Mouse (Mus musculus): ENCODE data around the gene Prpf6. TPM values are rescaled to one million over a fixed set of nuclear protein-coding genes. Genes with fewer than 3 reads are reported as not detected.
A peak's percentile ranks its signal among the peaks of the same experiment; 100 is the strongest.

The Prpf6 gene
- total and polyA plus RNA-seq, 3 experiments = 58.7 to 69.4 TPM; not detected in 1

DNA sequence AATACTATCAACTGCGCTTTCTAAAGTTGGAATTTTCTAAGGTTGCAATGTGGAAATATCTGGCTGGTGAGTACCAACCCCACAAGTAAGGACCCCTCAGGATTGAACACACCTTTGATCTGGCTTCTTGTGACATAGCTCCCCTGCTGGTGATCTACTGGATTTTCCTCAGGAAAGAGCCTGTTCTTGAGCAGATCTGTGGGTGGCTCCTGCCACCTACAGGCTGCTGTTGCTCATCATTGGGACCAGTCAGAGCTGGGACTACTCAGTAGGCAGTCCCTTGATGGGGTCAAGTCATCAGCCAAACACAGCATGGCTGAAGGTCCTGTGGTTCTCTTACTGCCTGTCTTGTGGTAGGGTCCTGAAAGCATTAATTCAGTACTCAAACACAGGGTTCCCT, 87.1 kb downstream of the Prpf6 start (continued):
- TF ChIP-seq UBTF (IDR thresholded peaks at IDR 0.05; ENCODE audit: borderline replicate concordance, insufficient read depth, low read depth, low read length) (no peak), GATA1 (IDR thresholded peaks at IDR 0.05; ENCODE audit: low read depth, low read length) (no peak), POLR2AphosphoS5 (IDR thresholded peaks at IDR 0.05; ENCODE audit: borderline replicate concordance, low read depth, low read length) (no peak), MXI1 (IDR thresholded peaks at IDR 0.05; ENCODE audit: low read depth, low read length) (no peak), NRF1 (IDR thresholded peaks at IDR 0.05; ENCODE audit: insufficient read depth, low read depth, low read length, poor library complexity, severe bottlenecking) (no peak), SIN3A (IDR thresholded peaks at IDR 0.05; ENCODE audit: low read length) (0 out of 2 replicates have a peak, but pooled peaks have one; percentile 48), NELFE (IDR thresholded peaks at IDR 0.05; ENCODE audit: low read depth, low read length) (no peak)

DNA sequence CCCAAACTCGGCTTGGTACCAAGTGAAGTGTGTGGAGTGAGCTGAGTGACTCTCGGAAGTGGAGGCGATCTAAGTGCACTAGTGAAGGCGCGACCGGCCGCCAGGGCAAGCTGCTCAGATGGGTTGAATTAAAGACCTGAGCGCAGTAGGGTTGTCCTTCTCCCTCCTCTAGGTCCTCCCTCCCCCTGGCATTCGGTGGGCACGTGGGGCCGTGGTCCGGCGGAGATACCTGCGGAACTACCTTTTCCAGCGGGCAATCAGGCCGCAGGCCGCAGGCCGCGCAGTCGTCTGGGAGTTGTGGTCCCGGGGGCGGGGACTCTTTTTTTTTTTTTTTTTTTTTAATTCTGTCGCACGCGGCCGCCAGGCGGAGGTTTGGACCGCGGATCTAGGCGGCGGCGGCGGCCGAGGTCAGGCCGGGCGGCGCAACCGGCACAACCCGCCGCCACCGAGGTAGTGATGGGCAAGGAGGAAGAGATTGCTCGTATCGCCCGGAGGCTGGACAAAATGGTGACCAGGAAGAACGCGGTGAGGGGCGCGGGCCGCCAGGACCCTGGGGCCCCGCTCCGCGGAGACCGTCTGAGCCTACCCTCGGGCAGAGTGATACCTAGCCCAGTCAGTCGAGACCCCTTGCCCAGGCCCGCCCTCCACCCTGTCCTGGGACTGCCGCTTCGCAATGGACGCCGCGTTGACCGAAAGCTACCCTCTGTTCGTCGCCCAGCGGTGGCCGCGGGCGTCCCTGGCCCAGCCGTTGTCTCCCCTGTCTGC, 88.5 kb downstream of the Prpf6 start, which contains the start of gene Tcea2:
TSS of gene Tcea2 (plus strand) at position 360 of the 765 bp plus-strand sequence.
- DNase-seq (ENCODE audit: low read depth, low spot score) = peak; percentile 83
- Histone ChIP-seq H3K4me1 (ENCODE audit: control insufficient read depth in 1 of 2, insufficient read depth in 2 of 2, low read length in 2 of 2) (peaks cover 3 to 32% of the 10 kb centered on the region in 2 experiments), H3K27me3 (ENCODE audit: control insufficient read depth in 1 of 2, insufficient read depth in 2 of 2, low read length in 2 of 2) (no peaks in the 10 kb centered on the region), H3K79me2 (ENCODE audit: control insufficient read depth, insufficient read depth, low read length, poor library complexity) (peaks cover 6% of the 10 kb centered on the region; the same call in 1 of the 2 replicates), H3K4me3 (ENCODE audit: control insufficient read depth in 1 of 2, insufficient read depth in 1 of 2, low read depth in 2 of 2, low read length in 2 of 2) (peak within 1 kb of the TSS; percentile 60 to 72), H3K27ac (ENCODE audit: control insufficient read depth, low read depth, low read length) (peak within 1 kb of the TSS; percentile 55), H3K9me3 (replicated peaks; ENCODE audit: insufficient read depth, low read length) (no peaks in the 10 kb centered on the region), H3K36me3 (ENCODE audit: control insufficient read depth in 1 of 2, insufficient read depth in 2 of 2, low read length in 2 of 2) (peaks cover 0 to 19% of the 10 kb centered on the region in 2 experiments; a peak in 2 of 4 replicates), H3K9ac (ENCODE audit: control insufficient read depth, low read depth, low read length, poor library complexity, severe bottlenecking) (peak within 1 kb of the TSS; percentile 85)
- TF ChIP-seq JUND (IDR thresholded peaks at IDR 0.05; ENCODE audit: low read depth, low read length) = no peak
- 0 out of 2 replicates have a peak, but pooled peaks have one; percentile 39 for TF ChIP-seq BHLHE40 (IDR thresholded peaks at IDR 0.05; ENCODE audit: borderline replicate concordance, low read depth, low read length)
- no peak for TF ChIP-seq ZC3H11A (IDR thresholded peaks at IDR 0.05; ENCODE audit: low read depth, low read length)
- TF ChIP-seq EP300 (IDR thresholded peaks at IDR 0.05; ENCODE audit: low read depth in 1 of 2, low read length in 2 of 2) = no peak
- TF ChIP-seq ETS1 (IDR thresholded peaks at IDR 0.05; ENCODE audit: low read depth, low read length) = peak; percentile 63; the same call in 1 of the 2 replicates
- TF ChIP-seq USF2 (IDR thresholded peaks at IDR 0.05; ENCODE audit: borderline replicate concordance in 1 of 2, insufficient read depth in 1 of 2, low read depth in 1 of 2, low read length in 2 of 2) = no peak
- peak; percentile 99 for TF ChIP-seq ZNF384 (IDR thresholded peaks at IDR 0.05; ENCODE audit: low read depth, low read length)
- TF ChIP-seq UBTF (IDR thresholded peaks at IDR 0.05; ENCODE audit: borderline replicate concordance, insufficient read depth, low read depth, low read length) = no peak
- peak; percentile 80; the same call in 1 of the 2 replicates for TF ChIP-seq ZKSCAN1 (IDR thresholded peaks at IDR 0.05; ENCODE audit: low read depth, low read length)
- TF ChIP-seq CHD1 (IDR thresholded peaks at IDR 0.05; ENCODE audit: low read depth, low read length) = no peak
- TF ChIP-seq MEF2A (IDR thresholded peaks at IDR 0.05; ENCODE audit: extremely low read depth, insufficient replicate concordance, low read depth, low read length, poor library complexity, severe bottlenecking) = no peak
- TF ChIP-seq GATA1 (IDR thresholded peaks at IDR 0.05; ENCODE audit: low read depth, low read length) = no peak
- TF ChIP-seq SIN3A (IDR thresholded peaks at IDR 0.05; ENCODE audit: low read length) = peak; percentile 92
- TF ChIP-seq TAL1 (IDR thresholded peaks at IDR 0.05; ENCODE audit: low read length) = no peak
- no peak for TF ChIP-seq RCOR1 (IDR thresholded peaks at IDR 0.05; ENCODE audit: low read depth, low read length)
- TF ChIP-seq HCFC1 (IDR thresholded peaks at IDR 0.05; ENCODE audit: low read depth, low read length) = peak; percentile 95
- TF ChIP-seq MXI1 (IDR thresholded peaks at IDR 0.05; ENCODE audit: low read depth, low read length) = peak; percentile 93
- no peak for TF ChIP-seq POLR2AphosphoS5 (IDR thresholded peaks at IDR 0.05; ENCODE audit: borderline replicate concordance, low read depth, low read length)
- TF ChIP-seq TCF12 (IDR thresholded peaks at IDR 0.05; ENCODE audit: low read depth, low read length) = peak; percentile 71
- no peak for TF ChIP-seq MYB (IDR thresholded peaks at IDR 0.05; ENCODE audit: low read depth, low read length)
- TF ChIP-seq POLR2AphosphoS2 (IDR thresholded peaks at IDR 0.05; ENCODE audit: low read length) = no peak
- TF ChIP-seq ELF1 (IDR thresholded peaks at IDR 0.05; ENCODE audit: low read depth, low read length) = peak; percentile 51; the same call in 1 of the 2 replicates
- peak; percentile 79 for TF ChIP-seq USF1 (IDR thresholded peaks at IDR 0.05; ENCODE audit: low read depth, low read length)
- no peak; the same call in 1 of the 2 replicates for TF ChIP-seq TBP (IDR thresholded peaks at IDR 0.05; ENCODE audit: low read depth, low read length)
- TF ChIP-seq SMC3 (IDR thresholded peaks at IDR 0.05; ENCODE audit: low read depth, low read length) = peak; percentile 28; the same call in 1 of the 2 replicates
- TF ChIP-seq MAX (IDR thresholded peaks at IDR 0.05; ENCODE audit: low read length) = peak; percentile 87
- peak; percentile 75; the same call in 1 of the 2 replicates for TF ChIP-seq KAT2A (conservative IDR thresholded peaks at IDR 0.05; ENCODE audit: low read depth, low read length)
- TF ChIP-seq POLR2A (IDR thresholded peaks at IDR 0.05; ENCODE audit: control insufficient read depth in 1 of 2, insufficient read depth in 1 of 2, low read depth in 1 of 2, low read length in 2 of 2, poor library complexity in 1 of 2) = peak; percentile 69 to 70; a peak in 3 of 4 replicates
- TF ChIP-seq MAFK (IDR thresholded peaks at IDR 0.05; ENCODE audit: borderline replicate concordance, low read depth, low read length) = no peak
